Mouse (Mus musculus): Measurements from ENCODE around the gene Sdhb.

DNA sequence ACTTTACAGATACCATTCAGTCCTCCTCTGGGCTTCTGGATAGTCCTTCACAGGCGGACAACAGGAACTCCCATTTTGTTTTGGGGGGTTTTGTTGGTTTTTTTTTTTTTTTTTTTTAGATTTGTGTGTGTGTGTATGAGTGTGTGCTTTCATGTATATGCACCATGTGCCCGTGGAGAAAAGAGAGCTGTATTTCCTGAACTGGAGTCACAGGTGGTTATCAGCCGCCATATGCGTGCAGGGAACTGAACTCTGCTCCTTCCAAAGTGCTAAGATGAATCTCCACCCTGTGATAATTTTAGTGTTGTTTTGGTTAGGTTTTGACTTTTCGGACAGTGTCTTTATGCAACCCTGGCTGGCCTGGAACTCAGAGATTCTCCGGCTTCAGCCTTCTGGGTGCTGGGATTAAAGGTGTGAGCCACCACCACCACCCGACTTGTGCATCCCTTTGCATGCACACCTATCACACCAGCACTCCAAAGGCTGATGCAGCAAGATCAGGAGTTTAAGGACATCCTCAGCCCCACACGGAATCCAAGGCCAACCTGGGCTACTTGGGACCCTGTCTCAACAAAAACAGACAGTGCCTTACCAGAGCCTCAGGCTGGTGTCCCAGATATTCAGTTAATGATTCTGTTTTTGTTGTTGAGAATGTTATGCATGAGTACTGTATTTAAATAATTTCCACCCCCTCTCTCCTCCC, 1.4 kb downstream of the Sdhb start:
- TF ChIP-seq CTCF (conservative IDR thresholded peaks at IDR 0.05; ENCODE audit: insufficient read depth, insufficient read length, low read depth, low read length) (no peak), POLR2A (IDR thresholded peaks at IDR 0.05; ENCODE audit: low read depth, low read length) (peak; percentile 20)
